Comparison of ENCODE assay signal across 8 mouse cellular contexts in the genomic region with DNA sequence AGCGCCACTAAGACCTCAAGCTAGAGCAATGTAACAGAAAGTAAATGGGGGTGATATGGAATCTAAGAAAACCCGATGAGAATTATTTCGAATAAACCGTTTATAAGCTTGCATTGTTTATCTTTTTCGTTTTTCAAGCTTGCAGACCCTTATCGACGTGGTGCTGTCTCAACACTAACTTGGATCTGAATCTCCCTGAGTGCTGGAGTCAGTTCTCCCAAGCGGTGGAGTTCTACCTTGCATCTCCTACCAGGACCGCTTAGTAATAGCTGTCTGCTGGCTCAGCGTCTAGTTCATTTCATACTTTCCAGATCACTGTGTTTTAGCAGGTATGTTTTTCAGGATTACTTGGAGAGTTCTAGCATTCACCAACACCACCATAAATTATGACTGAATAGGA. TPM values are rescaled to one million over a fixed set of nuclear protein-coding genes. Genes with fewer than 3 reads are reported as not detected.
DNase-seq lines count a peak whose midpoint lies in the region; ATAC-seq lines count a peak whose summit lies in the region.

No protein-coding gene starts in this region.

- H3K27me3 ChIP-seq in kidney, embryonic 16.5 days (ENCODE audit: insufficient read depth, low read length), result no peaks in the 10 kb centered on the region
- H3K27me3 ChIP-seq in hindbrain, embryonic 15.5 days, result no peaks in the 10 kb centered on the region
- no peaks in the 10 kb centered on the region for H3K27me3 ChIP-seq in midbrain, embryonic 16.5 days (ENCODE audit: control insufficient read depth, insufficient read depth, low read depth, low read length)

- H3K9me3 ChIP-seq in kidney, embryonic 16.5 days (ENCODE audit: low read length), result no peaks in the 10 kb centered on the region
- no peaks in the 10 kb centered on the region for H3K9me3 ChIP-seq in hindbrain, embryonic 15.5 days
- no peaks in the 10 kb centered on the region for H3K9me3 ChIP-seq in midbrain, embryonic 16.5 days (replicated peaks; ENCODE audit: control insufficient read depth, low read length, poor library complexity, severe bottlenecking)

- peak overlapping the region; percentile 73 for H3K4me2 ChIP-seq in kidney, embryonic 16.5 days (replicated peaks; ENCODE audit: low read depth, low read length)
- H3K4me2 ChIP-seq in hindbrain, embryonic 15.5 days, result peak overlapping the region; percentile 85
- peak overlapping the region; percentile 74 for H3K4me2 ChIP-seq in midbrain, embryonic 16.5 days (ENCODE audit: low read length)

- H3K36me3 ChIP-seq in kidney, embryonic 16.5 days (ENCODE audit: insufficient read depth, low read length), result peaks cover 5% of the 10 kb centered on the region; the same call in 1 of the 2 replicates
- H3K36me3 ChIP-seq in hindbrain, embryonic 15.5 days, result peaks cover 5% of the 10 kb centered on the region
- H3K36me3 ChIP-seq in midbrain, embryonic 16.5 days (ENCODE audit: control insufficient read depth, insufficient read depth, low read length), result peaks cover 5% of the 10 kb centered on the region; the same call in 1 of the 2 replicates

- H3K4me1 ChIP-seq in kidney, embryonic 16.5 days (ENCODE audit: insufficient read depth, low read length), result peaks cover 10% of the 10 kb centered on the region
- H3K4me1 ChIP-seq in hindbrain, embryonic 15.5 days (replicated peaks), result peaks cover 35% of the 10 kb centered on the region
- peaks cover 24% of the 10 kb centered on the region for H3K4me1 ChIP-seq in midbrain, embryonic 16.5 days (ENCODE audit: control insufficient read depth, insufficient read depth, low read length)

- H3K9ac ChIP-seq in kidney, embryonic 16.5 days (replicated peaks; ENCODE audit: low read length), result peak overlapping the region; percentile 69
- peak overlapping the region; percentile 52 for H3K9ac ChIP-seq in hindbrain, embryonic 15.5 days
- H3K9ac ChIP-seq in midbrain, embryonic 16.5 days (ENCODE audit: low read depth, low read length), result peak overlapping the region; percentile 61

- no peak for ATAC-seq in kidney, embryonic 16.5 days (ENCODE audit: low FRiP score, low TSS enrichment)
- ATAC-seq in hindbrain, embryonic 15.5 days (ENCODE audit: low FRiP score, low read depth), result 0 out of 2 replicates have a peak, but pooled peaks have one; percentile 9
- ATAC-seq in midbrain, embryonic 16.5 days, result peak; percentile 50

- 11% methylated on average over 10 of the region's 10 CpGs for WGBS in kidney, embryonic 16.5 days
- 14% methylated on average over 10 of the region's 10 CpGs for WGBS in hindbrain, embryonic 15.5 days
- WGBS in midbrain, embryonic 16.5 days, result 12% methylated on average over 10 of the region's 10 CpGs

- H3K27ac ChIP-seq in kidney, embryonic 16.5 days (ENCODE audit: low read length), result peak overlapping the region; percentile 35; the same call in 1 of the 2 replicates
- peak overlapping the region; percentile 82 for H3K27ac ChIP-seq in hindbrain, embryonic 15.5 days (replicated peaks)
- peak overlapping the region; percentile 79 for H3K27ac ChIP-seq in midbrain, embryonic 16.5 days (ENCODE audit: low read length)

- no peak for DNase-seq in kidney, adult 9 months
- peak; percentile 12 for DNase-seq in brain, adult 2 months (ENCODE audit: low read depth, low spot score)
- DNase-seq in retina, postnatal 1 day, result no peak
- DNase-seq in cerebellum, postnatal 14 days, result no peak
- DNase-seq in cerebellum, adult 8-10 months, result no peak

- peak overlapping the region; percentile 88 for H3K4me3 ChIP-seq in kidney, embryonic 16.5 days (ENCODE audit: low read length)
- peak overlapping the region; percentile 97 for H3K4me3 ChIP-seq in hindbrain, embryonic 15.5 days
- peak overlapping the region; percentile 59 for H3K4me3 ChIP-seq in midbrain, embryonic 16.5 days (ENCODE audit: low read depth, low read length)

RNA-seq across cellular contexts. Expression of a gene that starts 0.6 kb away (rescaled TPM):
- 31.0 and 31.8 TPM in 2 replicates for polyA plus RNA-seq in kidney, embryonic 16.5 days (2015; fragmentation: Nextera tagmentation; extraction: Ambion mirVana)
- 30.3 and 31.9 TPM in 2 replicates for polyA plus RNA-seq in hindbrain, embryonic 15.5 days (2015; fragmentation: Nextera tagmentation; extraction: Ambion mirVana)
- 30.7 and 32.3 TPM in 2 replicates for polyA plus RNA-seq in midbrain, embryonic 16.5 days (2015; fragmentation: Nextera tagmentation; extraction: Ambion mirVana)

RNA-seq across cellular contexts. Expression of a gene that starts 4.0 kb away (rescaled TPM):
- polyA plus RNA-seq in kidney, embryonic 16.5 days (2015; fragmentation: Nextera tagmentation; extraction: Ambion mirVana), result 56.6 and 64.3 TPM in 2 replicates
- 32.5 and 32.9 TPM in 2 replicates for polyA plus RNA-seq in hindbrain, embryonic 15.5 days (2015; fragmentation: Nextera tagmentation; extraction: Ambion mirVana)
- 31.2 and 34.2 TPM in 2 replicates for polyA plus RNA-seq in midbrain, embryonic 16.5 days (2015; fragmentation: Nextera tagmentation; extraction: Ambion mirVana)

RNA-seq across cellular contexts. Expression of a gene that starts 32.5 kb away (rescaled TPM):
- polyA plus RNA-seq in kidney, embryonic 16.5 days (2015; fragmentation: Nextera tagmentation; extraction: Ambion mirVana), result 13.9 and 14.3 TPM in 2 replicates
- polyA plus RNA-seq in hindbrain, embryonic 15.5 days (2015; fragmentation: Nextera tagmentation; extraction: Ambion mirVana), result 24.0 and 26.9 TPM in 2 replicates
- polyA plus RNA-seq in midbrain, embryonic 16.5 days (2015; fragmentation: Nextera tagmentation; extraction: Ambion mirVana), result 29.1 and 30.5 TPM in 2 replicates

RNA-seq across cellular contexts. Expression of a gene that starts 59.1 kb away (rescaled TPM):
- polyA plus RNA-seq in kidney, embryonic 16.5 days (2015; fragmentation: Nextera tagmentation; extraction: Ambion mirVana), result 11.3 and 12.1 TPM in 2 replicates
- 8.4 and 9.4 TPM in 2 replicates for polyA plus RNA-seq in hindbrain, embryonic 15.5 days (2015; fragmentation: Nextera tagmentation; extraction: Ambion mirVana)
- 8.1 and 8.3 TPM in 2 replicates for polyA plus RNA-seq in midbrain, embryonic 16.5 days (2015; fragmentation: Nextera tagmentation; extraction: Ambion mirVana)
